Mouse (Mus musculus) retina, postnatal 1 day (tissue): ENCODE measurements at regions not wholly inside any gene's neighbourhood (a gene's known extent, or its start where the extent isn't known, plus 50 kb on each side); places are given as distances from the start of the nearest gene placed in this dataset.
"Not testable (repeated sequence)": the region's sequence is repeated elsewhere in the genome, so short reads cannot be mapped to it uniquely, and the experiment has no call there.

Source experiments
- DNase-seq: peaks from one replicate; pipeline ENCODE4 v3.0.0-alpha.2; 2012

DNA sequence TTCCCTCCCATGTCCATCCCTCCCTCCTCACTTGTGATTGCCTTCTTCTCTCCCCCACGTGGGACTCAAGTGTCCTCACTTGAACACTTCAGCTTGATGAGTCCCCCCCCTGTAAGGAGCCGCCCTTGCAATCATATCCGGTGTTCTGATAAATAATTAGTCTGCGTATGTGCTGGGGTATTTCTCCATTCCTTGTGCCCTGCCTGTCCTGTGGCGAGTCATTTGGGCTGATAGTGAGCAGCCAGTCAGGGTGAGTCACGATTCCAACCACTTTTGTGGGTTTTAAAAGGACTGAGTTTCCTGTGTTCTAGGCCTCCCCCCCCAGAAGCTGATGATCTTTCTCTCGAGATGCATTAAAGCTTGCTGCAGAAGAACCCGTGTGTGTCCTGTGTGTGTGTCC, 820.9 kb downstream of the Kcnt2 start:
- not testable (repeated sequence) for DNase-seq

DNA sequence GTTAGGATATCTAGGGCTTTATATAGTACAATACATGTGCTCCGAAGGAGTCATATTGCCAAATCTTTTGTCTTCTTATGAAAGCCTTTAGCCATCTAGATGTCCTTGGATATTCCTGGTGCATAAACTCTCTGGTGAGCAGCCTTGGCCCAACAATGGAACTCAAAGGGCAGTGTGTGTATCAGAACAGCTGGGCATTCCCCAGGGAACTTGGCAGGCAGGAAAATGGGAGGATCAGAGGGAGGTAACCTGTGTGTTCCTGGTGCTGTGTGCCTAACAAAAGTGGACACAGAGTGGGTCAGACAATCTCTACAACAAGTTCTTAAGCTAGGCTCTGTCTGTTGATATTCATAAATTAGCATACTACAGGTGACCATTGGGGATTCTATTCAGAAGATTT, 851.6 kb downstream of the Kcnt2 start:
- no peak for DNase-seq

DNA sequence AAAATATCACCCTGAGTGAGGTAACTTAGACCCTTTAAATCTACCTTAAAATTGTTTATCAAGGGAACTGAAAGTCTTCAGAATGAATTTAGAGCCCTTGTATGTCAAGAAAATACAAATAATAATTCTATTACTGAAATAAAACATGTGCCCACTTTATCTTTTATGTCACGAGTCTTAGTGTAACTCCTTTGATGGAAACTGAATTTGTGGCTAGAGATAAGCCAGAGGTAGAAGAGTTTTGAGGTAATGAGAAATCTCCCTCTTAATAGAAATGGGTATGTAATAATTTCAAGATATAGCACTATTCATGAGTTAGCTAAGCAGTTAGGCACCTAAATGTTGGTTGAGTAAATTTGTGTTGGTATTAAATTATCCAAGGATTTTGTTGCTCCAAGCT, 856.6 kb downstream of the Kcnt2 start:
- DNase-seq = no peak

- no peak for DNase-seq
Observed at GRCm38 (mm10) chr1:141104034-141104433, 858.1 kb downstream of the Kcnt2 start.

GRCm38 (mm10) chr1:141104633-141105032, 858.7 kb downstream of the Kcnt2 start:
- no peak for DNase-seq

DNA sequence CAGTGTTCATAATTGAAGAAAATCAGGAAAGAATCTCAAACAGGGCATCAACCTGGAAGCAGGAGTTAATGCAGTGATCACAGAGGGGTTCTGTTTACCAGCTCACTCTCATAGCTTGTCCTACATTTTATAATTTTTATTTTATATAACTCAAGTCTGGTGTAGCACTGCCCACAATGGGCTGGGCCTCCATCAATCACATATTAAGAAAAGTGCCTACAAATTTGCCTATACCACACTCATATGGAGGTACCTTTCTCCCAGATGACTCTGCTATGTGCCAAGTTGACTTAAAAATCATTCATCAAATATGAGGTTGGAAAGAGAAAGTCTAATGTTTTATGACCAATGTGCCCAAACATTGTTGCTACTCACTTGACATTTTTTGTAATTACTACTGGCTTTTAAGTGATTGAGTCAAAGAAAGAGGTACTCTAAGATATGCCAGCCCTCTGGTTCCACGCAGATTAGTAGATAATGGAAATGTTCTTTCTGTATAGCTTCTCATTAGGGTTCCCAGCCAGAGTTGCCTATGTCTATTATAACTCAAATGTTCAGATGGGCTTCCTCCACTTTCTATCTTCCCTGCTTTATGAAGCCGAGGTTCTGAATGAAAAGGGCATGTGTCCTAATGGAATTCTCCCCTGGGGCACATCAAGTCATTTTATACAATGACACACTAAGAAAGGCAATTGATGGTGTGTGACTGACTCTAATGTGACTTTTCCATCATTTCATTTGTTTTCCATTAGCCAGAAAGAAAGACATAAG, 891.0 kb downstream of the Kcnt2 start:
- DNase-seq = peak; percentile 25

GRCm38 (mm10) chr1:141140157-141140556, 894.2 kb downstream of the Kcnt2 start:
- DNase-seq = not testable (repeated sequence)

DNA sequence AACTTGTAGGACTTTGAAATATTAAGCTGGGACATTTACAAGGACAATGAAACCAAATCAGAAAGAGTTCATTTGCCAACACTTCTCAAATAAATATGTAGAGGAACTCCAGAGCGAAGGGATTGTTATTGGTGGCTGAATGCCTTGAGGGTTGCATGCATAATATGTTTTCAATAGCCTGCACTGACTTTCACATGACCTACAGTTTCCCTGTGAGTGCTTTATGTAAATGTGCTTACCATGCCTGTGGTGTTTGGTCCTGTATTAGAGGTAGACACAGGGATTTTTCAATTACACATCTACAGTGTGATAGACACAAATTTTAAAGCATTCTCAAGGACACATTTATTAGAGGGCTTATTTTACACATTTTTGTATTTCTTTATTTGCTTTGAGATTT, 899.8 kb downstream of the Kcnt2 start:
- DNase-seq = peak; percentile 4

DNA sequence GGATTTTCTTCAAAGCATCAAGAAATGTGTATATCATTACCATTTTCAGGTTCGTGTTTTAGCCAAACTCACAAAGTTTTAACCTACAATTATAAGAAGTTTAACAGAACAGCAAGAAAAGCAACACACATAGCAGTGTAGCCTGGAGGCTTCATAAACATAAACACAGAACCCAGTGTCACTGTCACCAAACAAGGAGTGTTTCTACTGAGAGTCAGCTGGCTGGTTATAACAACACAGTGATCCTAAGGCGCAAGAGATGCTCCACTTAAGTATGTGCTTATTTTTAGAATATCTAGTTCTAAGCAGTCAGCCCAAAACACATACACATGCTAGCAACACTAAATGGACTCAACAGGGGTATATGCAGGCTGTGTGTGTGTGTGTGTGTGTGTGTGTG, 903.9 kb downstream of the Kcnt2 start:
- no peak for DNase-seq

DNA sequence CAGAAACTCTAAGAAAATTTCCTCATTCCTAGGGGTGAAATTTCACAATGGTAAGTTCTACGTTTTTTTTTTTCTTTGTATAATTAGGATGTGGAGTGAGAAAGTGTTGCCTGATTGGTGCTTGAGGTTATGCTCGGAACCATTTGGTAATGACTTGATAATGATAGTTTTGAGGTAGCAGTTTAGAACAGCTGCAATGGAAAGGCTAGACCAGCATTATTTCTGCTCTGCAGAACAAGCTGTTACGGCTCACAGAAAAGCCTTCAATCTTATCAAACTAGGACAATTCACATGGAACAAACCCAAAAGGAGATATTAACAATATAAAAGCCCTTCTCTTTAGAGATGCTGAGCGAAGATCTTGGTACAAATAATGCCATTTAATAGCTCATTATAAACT, 908.6 kb downstream of the Kcnt2 start:
- no peak for DNase-seq

- no peak for DNase-seq
Observed at GRCm38 (mm10) chr1:141161772-141162171, 915.8 kb downstream of the Kcnt2 start.
